Mouse (Mus musculus) kidney, postnatal 25 days (tissue): Measurements from ENCODE around the gene Robo1.
A peak's percentile ranks its signal among the peaks of the same experiment; 100 is the strongest.
"Not testable (repeated sequence)": the region's sequence is repeated elsewhere in the genome, so short reads cannot be mapped to it uniquely, and the experiment has no call there.

ENCODE experiments used
- DNase-seq, 2 experiments: peaks; one replicate each; pipeline ENCODE4 v3.0.0; 2021; ENCODE audit warnings: mixed read lengths in 2 of 2

Robo1 gene

DNA sequence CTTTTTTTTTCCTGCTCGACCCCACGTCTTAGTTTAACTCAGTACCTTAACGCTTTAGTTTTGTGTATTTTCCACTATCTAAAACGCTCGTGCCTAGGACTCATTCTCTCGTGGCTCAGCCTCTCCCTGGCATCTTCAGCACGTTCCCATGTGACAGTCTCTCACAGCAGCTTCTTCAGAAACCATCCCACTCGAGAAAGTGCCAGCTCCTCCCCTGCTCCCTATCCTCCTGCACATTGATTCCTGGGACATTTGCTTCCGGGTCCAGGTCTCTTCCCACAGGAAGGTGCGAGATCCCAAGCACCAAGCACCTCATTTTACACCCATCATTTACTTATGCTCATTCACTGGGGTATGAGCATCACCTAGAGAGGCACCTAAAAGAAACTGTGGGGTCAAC, 150.0 kb downstream of the Robo1 start:
- no peak for DNase-seq

DNA sequence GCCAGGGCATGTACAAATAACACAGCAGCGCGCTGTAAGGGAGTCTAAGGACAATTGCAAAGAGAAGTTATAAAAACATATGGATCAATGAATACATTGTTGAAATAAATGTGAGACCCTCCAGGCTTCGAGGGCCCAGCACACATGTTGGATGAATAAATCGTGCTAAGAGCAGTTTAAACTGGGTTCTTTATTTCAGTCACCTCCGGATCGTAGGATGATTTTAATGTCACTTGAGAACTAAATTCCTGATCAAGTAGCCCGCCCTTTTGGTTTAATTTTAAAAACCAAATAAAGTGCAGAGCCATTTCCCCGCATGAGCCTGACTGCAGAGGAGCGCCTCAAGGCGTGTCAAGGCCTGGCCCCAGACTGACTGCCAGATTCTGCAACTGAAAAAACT, 150.5 kb downstream of the Robo1 start:
- no peak for DNase-seq

DNA sequence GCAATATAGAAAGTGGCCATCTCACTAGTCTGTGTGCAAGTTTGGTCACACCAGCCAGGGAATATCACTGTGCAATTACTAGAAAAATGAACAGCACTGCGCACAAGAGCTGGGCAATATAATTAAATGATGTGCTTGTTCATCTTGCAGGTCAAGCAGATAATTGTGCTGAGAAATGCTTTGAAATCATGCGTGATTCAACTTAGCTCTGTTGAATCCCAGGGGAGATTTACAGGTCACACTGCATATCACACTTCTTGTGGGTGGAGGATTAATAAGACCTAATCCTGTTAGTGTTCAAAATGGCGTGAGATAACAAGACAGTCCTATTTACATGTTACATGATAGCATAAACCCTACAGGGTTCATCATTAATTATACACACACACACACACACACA, 157.6 kb downstream of the Robo1 start:
- DNase-seq = no peak

DNA sequence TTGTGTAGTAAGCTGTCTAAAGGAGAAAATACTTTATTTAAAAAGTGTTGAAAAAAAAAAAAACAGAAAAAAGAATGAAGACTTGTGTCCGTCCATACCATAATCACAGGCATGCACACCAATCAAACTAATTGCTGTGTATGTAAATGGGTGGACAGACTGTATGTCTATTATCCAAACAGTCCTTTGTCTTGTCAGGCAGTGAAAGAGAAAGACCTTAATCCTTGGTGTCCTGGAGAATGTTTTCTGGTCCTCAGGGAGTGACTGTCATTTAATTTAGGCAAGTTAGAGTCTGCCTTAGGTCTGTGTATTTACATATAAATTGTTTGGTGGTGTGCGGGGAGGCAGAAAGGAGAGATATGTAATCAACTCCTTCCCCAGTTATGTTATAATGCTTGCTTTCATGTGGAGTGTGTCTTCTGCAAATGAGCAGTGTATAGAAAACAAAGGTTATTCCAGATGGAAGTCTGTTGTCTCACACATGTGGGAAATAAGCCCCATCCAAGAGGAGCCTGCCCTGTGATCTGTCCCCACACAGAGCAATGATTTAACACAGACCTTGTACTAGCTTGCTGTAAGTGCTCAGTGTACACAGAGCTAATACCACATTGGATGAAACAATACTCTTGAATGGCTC, 162.0 kb downstream of the Robo1 start:
- DNase-seq = no peak

DNA sequence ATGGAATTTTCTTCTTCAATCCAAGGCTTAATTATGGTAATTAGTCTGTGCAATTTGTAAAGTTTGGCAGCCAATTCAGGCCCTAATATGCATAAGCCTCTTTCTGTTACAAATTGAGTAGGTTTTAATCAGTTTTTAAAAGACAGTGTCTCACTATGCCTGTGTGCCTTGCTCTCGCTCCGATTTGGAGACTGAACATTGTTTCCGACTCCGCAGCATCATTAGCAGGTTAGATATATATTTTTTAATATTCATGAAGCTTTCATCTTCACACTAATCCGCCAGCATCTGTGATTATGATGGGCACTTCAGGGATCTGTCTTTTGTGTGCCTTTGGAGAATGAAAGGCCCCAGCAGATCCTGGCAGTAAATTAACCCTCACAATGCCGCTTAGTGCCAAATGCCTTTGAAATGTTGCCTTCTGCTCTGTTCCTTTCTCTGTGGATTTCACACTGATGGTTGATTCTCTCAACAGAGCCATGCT, 202.7 kb downstream of the Robo1 start:
- no peak for DNase-seq

DNA sequence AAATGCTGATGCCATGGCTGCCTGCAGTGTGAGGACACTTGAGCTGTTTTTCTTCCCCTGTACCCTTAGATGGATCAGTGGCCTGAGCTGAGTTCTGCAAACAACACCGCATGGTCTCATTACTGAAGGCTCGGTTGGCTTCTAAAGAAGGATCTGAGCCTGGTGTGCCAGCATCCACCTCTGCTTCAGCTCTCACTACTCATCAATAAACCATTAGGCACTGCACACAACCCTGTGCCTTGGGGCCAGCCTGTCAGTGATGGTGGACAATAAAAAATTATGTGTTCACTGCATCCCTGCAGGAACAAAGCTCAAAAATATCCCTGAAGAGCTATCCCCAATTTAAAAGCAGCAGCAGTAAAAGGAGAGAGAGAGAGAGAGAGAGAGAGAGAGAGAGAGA, 223.2 kb downstream of the Robo1 start:
- DNase-seq = no peak

DNA sequence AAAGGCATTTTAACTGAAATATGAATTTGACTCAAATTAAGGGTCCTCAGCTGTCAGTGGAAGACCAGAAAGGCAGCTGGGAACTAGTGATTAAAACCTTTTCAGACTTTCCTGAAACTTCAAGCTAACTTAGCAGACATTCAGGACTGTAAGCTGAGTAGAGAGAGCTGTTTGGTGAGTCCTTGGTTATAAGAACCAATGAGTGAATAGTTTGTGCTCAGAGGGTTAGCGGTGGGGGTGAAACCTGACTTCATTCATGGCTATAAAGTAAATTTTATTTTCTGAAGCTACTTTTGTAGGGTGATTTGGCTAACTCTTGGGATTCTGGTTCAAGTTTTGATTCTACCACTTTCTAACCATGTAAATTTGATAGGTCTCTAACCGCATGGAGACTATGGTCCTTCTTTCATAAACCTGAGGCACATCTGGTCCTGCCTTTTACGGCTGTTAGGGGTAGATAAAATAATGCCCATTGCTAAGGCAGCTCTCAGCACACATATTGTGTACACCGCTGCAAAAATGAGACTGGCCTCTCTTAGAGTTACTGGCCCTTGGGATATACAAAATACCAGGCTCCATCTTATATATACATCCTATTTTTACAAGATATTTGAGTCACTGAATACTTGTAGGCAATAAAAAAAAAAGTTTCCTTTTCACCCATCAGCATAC, 225.9 kb downstream of the Robo1 start:
- no peak for DNase-seq

DNA sequence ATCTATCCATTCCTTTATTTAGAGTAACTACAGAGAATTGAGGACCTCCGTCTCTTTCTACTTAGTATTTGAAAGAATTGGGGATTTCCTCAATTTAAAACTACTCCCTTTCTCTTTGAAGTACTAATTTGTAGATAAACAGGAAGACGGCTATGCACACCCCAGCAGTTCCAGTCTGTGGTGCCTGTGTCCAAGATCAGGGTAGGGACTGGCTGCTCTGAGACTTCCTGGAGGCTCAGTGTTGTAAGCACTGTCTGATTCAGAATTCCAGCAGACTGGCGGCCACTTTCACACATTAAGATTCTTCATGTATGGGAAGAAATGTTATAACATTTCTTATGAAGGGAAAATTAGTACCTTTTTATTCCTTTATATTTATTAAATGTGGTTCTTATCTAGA, 230.1 kb downstream of the Robo1 start:
- no peak for DNase-seq

DNA sequence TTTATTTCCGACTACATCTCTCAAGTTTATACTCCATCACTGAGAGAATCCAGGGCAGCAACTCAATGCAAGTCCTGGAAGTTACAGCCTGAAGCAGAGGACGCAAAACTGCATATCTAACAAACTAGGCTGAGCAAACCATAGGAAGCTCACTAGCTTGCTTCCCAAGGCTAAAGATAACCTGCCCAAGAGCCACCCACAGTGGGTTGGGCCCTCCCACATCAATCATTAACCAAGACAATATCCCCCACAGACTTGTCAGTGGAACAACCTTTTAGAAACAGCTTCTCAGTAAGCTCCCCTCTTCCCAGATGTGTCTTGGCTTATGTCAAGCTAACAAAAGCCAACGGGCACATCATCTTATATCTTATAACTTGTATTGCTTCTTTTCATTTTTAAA, 235.8 kb downstream of the Robo1 start:
- DNase-seq = no peak

DNA sequence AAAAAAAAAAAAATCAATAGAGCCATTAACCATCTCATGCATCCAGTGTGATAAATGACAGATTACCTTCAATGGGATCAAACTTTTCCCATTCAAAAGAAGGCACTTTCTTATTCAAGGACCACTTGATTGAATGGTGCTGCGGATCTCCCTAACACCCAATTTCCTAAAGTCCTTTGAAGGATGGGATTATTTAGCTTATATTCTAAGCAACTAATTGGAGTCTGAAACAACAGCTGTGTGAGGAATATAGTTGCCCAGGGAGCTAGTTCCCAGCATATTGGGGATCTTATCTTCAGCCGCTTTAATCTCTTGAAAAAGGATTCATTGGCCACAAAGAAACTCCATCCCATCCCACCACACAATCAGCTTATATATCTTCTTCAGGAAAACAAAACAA, 236.8 kb downstream of the Robo1 start:
- DNase-seq = no peak

DNA sequence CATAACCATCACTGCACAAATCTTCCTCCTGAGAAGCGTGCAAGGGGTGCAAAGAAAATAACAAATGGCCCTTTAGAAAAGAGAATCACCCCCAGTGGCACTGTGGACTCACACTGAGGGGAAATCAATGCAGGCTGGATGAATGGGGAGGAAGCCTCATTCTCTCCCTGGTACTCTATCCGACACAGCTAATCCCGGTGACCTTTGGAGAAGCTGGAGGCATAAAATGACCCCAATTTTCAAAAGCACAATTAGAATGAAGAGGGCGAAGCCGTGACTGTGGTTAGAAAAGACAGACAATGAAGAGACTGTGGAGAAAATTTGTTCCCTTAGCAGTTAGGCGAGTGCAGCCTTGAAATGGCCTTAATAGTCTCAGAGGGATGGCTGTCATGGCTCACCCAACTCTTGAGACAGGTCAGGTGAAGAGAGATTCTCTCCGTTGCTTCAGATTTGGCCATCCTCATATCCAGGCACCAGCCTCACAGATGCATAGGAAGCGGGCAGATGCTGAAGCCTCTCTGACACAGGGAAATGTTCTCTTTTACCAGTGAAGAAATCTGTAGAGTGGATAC, 243.7 kb downstream of the Robo1 start:
- no peak for DNase-seq

DNA sequence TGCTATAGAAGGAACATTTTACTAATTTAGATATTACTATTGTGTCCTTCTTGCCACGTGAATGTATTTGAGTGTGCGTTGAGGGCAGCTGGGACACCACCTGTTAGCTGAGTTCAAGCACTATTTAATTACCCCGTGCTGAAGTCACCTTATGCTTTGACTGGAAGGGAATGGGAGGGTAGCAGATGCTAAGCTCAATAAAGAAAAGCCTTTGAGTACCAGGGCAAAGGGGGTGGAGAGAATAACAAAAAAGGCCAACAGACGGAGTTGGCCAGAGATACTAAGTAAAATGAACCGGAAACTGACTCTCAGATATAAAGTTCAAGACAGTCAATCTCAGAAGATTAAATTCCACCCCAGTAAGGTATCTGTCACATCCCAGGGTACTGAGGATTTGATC, 245.6 kb downstream of the Robo1 start:
- no peak for DNase-seq

DNA sequence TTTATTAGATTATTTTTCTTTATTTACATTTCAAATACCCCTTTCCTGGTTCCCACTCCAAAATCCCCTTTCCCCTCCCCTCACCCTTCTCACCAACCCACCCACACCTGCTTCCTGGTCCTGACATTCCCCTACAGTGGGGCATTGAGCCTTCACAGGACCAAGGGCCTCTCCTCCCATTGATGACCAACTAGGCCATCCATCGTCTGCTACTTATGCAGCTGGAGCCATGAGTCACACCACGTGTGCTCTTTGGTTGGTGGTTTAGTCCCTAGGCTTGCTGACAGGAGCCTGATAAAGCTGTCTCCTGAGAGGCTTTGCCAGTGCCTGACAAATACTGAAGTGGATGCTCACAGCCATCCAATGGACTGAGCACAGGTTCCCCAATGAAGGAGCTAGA, 254.0 kb downstream of the Robo1 start:
- DNase-seq = not testable (repeated sequence)

DNA sequence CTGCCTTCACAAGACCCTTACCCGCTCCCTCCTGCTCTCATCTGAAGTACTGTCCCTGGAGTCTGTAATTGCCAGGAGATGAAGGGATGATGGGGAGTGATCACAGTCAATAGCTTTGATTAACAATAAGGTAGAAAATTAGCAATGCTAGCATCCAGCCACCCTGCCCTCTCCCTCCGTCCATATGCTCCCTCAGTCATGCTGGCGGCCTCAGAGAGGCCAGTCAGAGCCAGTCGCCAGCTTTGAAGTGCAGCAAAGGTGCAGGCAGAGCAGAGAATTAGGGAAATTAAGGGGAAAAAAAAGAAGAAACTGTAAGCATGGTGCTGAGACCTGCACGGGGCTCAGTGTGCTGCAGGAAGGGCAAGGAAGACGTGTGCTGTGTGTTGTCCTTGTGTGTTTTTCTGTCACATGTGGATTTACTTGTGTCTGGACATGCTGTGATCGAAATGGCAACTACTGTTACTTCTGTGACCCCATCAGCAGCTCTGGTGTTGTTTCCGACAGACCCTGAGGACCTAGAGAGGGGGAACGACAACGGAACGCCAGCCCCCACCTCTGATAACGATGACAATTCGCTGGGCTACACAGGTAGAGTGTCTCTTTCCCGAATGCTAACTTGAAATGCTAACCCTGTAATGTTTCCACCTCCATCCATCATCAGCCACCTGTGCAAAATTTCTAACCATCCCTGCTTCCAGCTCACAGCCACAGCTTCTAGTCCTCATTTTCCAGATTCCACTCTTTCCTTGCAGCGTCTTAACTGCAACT, 255.3 kb downstream of the Robo1 start:
- no peak for DNase-seq

DNA sequence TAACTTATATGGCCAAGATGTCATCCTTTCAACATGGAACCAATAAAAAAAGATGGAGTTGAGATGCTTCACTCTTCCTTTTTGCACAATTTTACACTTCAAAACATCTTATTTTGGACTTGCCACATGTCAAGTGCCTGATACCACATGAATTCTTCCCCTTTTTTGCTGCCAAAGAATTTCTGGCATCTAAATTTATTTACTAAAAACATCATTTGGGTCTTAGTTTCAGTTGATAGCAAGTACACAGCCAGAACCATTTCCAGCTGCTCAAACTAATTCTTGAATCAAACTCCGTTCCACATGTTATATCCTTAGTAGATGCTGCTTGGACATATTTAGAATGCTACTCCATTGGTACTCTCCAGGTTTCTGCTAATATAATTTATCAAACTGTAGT, 267.1 kb downstream of the Robo1 start:
- no peak for DNase-seq

DNA sequence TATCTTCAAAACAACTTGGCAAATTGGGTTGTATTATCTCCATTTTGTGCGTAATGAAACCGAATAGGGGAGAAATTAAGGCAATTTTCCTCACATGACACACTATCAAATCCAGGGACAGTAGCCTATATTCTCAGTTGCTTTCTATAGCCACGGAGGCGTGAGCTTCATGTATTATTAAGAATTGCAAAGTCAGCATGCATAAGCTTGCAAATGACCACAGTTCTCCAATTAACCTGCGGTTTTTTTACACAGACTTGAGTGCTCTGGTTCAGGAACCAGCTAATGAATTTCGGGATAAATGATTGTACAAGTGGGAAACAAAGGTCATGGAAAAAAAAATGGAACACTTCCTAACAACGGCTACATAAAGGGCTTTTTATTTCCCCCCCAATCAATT, 268.9 kb downstream of the Robo1 start:
- DNase-seq = no peak

DNA sequence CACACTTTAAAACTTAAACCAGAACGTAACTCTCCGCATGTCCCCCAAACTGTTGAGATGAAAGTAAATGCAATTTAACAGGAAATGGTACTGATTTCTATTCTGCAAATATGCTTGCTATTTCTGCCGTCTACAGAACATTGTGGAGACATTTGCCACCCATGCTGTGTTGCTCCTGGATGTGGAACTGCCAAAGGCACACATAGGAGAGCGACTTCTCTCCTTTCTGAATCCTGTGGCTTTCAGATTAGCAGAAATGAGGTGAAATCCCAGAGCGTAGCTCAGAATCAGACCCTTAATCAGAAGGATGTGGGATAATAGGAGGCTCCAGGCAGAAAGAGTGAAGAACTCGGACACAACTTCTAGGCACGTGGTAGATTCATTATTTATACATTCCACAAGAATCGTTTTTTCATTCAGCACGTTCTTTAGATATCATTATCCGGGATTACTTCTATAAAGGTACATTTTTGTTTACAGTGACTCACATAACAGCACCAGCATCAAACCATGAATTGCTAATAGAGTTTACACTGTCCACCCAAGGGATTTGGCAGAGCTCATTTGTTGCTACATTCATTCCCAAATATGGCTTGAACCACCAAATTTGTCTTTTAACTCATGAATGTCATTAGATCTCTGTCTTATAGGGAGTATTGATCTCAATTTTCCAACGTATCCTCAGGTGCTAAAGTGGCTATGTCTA, 276.5 kb downstream of the Robo1 start:
- no peak for DNase-seq

DNA sequence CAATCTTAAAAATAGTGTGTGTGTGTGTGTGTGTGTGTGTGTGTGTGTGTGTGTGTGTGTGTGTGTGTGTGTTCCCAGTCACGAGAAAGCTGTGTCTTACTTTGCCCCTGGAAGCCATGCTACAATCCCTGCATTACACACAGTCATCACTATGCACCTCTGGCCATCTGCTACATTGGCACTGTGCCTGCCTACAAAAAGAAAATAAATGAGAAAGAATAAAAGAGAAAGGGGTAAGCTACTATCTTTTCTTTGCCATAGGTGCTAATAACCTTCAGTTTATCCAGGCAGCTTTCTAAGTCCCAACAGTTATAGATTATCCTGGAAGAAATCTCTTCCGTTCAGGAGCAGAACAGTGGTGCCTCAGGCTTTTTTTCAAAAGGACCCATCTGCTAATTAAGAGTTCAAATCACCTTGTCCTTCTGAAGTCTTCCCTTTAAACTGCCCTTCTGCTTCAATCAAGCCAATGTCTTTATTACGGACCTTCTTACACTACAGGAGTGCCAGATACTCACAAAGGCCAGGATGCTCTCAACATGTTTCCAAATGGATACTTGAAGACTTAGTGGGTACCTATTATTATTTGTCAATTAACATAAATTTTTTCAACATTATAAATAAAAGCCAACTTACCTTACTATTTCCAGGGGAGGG, 277.2 kb downstream of the Robo1 start:
- DNase-seq = no peak

DNA sequence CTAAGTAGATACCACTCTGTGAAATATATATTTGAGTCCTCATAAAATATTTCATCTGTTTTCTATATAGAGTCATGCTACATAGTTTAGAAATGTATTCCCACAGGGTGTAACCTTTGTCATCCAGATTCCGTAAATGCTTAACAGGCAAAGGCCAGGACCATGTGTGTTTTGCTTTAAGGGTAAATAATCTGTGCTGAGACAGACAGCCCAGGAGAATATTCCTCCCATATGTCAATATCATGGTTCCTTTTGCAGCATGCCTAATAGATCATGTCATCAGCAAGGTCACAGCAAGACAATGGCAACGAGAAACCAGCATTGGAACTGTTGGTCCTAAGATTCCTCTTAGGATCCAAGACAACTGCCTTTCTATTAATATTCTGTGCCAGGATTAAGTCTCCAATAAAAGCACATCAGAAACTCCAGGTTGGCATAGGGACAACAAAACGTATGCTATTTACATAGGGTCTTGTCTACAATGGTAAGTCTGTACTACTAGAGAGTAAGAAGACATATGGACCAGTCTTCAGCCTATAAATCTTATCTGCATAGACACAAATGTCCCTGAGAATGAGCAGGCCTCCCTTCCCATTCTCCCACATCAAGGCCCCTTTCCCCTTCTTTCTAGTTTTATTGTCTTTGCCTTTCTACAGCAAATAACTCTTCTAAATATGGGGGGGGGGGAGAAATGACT, 279.4 kb downstream of the Robo1 start:
- no peak for DNase-seq

DNA sequence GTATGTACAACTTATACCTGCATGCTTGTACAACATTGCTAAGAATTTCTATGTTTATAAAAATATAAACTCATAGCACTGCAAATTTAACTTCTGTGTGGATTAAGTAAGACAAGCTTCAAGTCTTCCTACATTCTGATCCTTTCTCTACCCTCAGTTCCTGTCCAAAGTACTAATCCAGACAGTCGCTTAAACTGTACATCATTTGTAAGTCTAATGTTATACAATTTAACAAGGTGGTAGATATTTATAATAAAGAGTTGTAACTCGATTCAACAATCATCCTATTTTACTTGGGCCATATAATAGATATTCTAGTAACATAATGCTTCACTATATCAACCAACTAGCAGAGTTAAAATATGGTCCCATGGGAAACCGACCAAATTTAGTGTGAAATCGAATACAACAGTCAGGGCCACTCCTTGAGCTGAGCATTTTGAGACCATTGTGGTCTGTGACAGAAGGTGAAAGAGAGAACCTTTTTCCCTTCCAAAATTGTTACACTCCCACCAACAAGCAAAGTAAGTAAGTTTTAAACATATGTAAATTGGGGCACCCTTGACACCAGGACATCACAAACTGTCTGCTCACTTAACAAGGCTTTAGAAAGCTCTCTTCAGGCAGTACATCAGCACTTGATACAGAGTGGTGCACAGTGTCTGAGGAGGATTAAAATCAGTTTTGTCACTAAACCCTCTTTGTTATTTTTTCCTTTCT, 295.5 kb downstream of the Robo1 start:
- DNase-seq = no peak

DNA sequence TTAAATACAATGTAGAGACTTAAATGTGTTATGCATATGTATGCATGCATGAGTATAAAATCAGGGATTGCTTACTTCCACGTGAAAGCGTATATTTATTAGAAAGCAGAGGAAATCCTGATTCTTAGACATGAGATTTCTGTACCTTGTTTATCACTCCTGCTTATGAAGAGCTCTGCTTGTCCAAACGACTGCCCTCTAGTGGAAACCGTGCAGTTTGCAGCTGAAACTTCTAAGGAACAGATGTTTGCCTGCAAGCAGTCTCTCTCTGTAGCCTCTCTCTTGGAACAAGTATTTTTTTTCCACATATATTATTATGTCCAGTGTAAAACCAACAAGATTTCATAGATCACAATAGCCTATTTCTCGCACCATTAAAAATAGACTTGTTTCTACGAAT, 297.0 kb downstream of the Robo1 start:
- DNase-seq = peak; percentile 62 to 85
